Mouse (Mus musculus): Measurements from ENCODE around the gene Gm20425.

Gm20425 gene

GRCm38 (mm10) chr9:103154568-103154967, 75.5 kb downstream of the Gm20425 start:
- DNase-seq (ENCODE audit: low spot score): no peak

- DNase-seq (ENCODE audit: low spot score): no peak
Measured at GRCm38 (mm10) chr9:103153286-103153685, 76.8 kb downstream of the Gm20425 start.

GRCm38 (mm10) chr9:103149074-103149799, 80.9 kb downstream of the Gm20425 start:
- DNase-seq (ENCODE audit: low spot score): no peak

- no peak for DNase-seq (ENCODE audit: low spot score)
Measured at GRCm38 (mm10) chr9:103147103-103147502, 83.0 kb downstream of the Gm20425 start.

- no peak for DNase-seq (ENCODE audit: low spot score)
Measured at GRCm38 (mm10) chr9:103146703-103147102, 83.4 kb downstream of the Gm20425 start.

- no peak for DNase-seq (ENCODE audit: low spot score)
Measured at GRCm38 (mm10) chr9:103146257-103146656, 83.8 kb downstream of the Gm20425 start.

- no peak for DNase-seq (ENCODE audit: low spot score)
Measured at GRCm38 (mm10) chr9:103145351-103145750, 84.8 kb downstream of the Gm20425 start.

- DNase-seq (ENCODE audit: low spot score): no peak
Measured at GRCm38 (mm10) chr9:103143881-103144280, 86.2 kb downstream of the Gm20425 start.

- DNase-seq (ENCODE audit: low spot score): no peak
Measured at GRCm38 (mm10) chr9:103141266-103141665, 88.8 kb downstream of the Gm20425 start.

GRCm38 (mm10) chr9:103140384-103140783, 89.7 kb downstream of the Gm20425 start:
- no peak for DNase-seq (ENCODE audit: low spot score)

Data from spleen, adult 12 weeks (tissue).